Mouse (Mus musculus) forebrain, embryonic 11.5 days (tissue): ENCODE measurements around the gene Col6a3. TPM values are rescaled to one million over a fixed set of nuclear protein-coding genes. Genes with fewer than 3 reads are reported as not detected.

Experiments used
- ATAC-seq: fragments of 200-750 bp; cut with Nextera tagmentation; replicated peaks from 2 replicates; pipeline ENCODE4 v1.8.0; 2017; ENCODE audit warnings: moderate TSS enrichment; ENCODE audit not compliant: low FRiP score
- DNase-seq: peaks from one replicate; pipeline ENCODE4 v3.0.0-alpha.2; 2017; ENCODE audit warnings: low spot score
- H3K27ac ChIP-seq: fragments of 300-500 bp; sonication (generic); 2 replicates; pipeline ENCODE4 v1.5.1; 2014; ENCODE audit warnings: low read depth, low read length
- H3K27me3 ChIP-seq: fragments of 300-500 bp; sonication (generic); 2 replicates; pipeline ENCODE4 v1.6.1; 2014; ENCODE audit warnings: mild to moderate bottlenecking, low read length, mixed read lengths; ENCODE audit not compliant: control insufficient read depth, insufficient read depth
- H3K36me3 ChIP-seq: fragments of 300-500 bp; sonication (generic); 2 replicates; pipeline ENCODE4 v1.6.1; 2014; ENCODE audit warnings: mild to moderate bottlenecking, low read length, moderate library complexity, mixed read lengths; ENCODE audit not compliant: control insufficient read depth, insufficient read depth
- H3K4me1 ChIP-seq: fragments of 300-500 bp; sonication (generic); replicated peaks from 2 replicates; pipeline ENCODE4 v1.6.1; 2014; ENCODE audit warnings: low read length, mixed read lengths; ENCODE audit not compliant: control insufficient read depth, insufficient read depth
- H3K4me2 ChIP-seq: fragments of 300-500 bp; sonication (generic); 2 replicates; pipeline ENCODE4 v1.6.1; 2014; ENCODE audit warnings: low read depth, mild to moderate bottlenecking, low read length, moderate library complexity, mixed read lengths; ENCODE audit not compliant: severe bottlenecking
- H3K4me3 ChIP-seq: fragments of 300-500 bp; sonication (generic); 2 replicates; pipeline ENCODE4 v1.5.1; 2014; ENCODE audit warnings: low read depth, low read length
- H3K9ac ChIP-seq: fragments of 300-500 bp; sonication (generic); 2 replicates; pipeline ENCODE4 v1.6.1; 2014; ENCODE audit warnings: low read length
- H3K9me3 ChIP-seq: fragments of 300-500 bp; sonication (generic); 2 replicates; pipeline ENCODE4 v1.6.1; 2016; ENCODE audit warnings: low read length, mixed read lengths; ENCODE audit not compliant: control insufficient read depth
- WGBS: fragments of 180-500 bp; shearing (Covaris S2); extraction: QIAGEN DNeasy Blood & Tissue Kit; methylation state at CpG from one replicate; pipeline ENCODE4 v1.1.7; 2014; 5-methylcytosine and 5-hydroxymethylcytosine counted together
- polyA plus RNA-seq: library from polyadenylated mRNA; unstranded; fragments of >200 nt; fragmentation: Nextera tagmentation; extraction: Ambion mirVana; gene quantifications from 2 replicates; pipeline ENCODE4 v1.2.1, GENCODE M21; 2014

Gene Col6a3
- polyA plus RNA-seq: 6.3 and 7.6 TPM in 2 replicates

- H3K4me3 ChIP-seq: no peak within 1 kb of the TSS
- no peak within 1 kb of the TSS for H3K9ac ChIP-seq
- no peaks in the 10 kb centered on the region for H3K9me3 ChIP-seq
- WGBS: 58% methylated on average over 4 of the region's 4 CpGs
- H3K36me3 ChIP-seq: no peaks in the 10 kb centered on the region
- H3K27ac ChIP-seq: no peak within 1 kb of the TSS
- no peak within 1 kb of the TSS for H3K4me2 ChIP-seq
- no peaks in the 10 kb centered on the region for H3K27me3 ChIP-seq
- ATAC-seq: no peak
- DNase-seq: no peak
- H3K4me1 ChIP-seq: no peaks in the 10 kb centered on the region
Measured at GRCm38 (mm10) chr1:90843836-90844235, at the start of gene Col6a3. Gene Col6a3 (minus strand): TSS chr1:90843971.

GRCm38 (mm10) chr1:90885771-90886460 is 42.1 kb upstream of the Col6a3 start:
- H3K9ac ChIP-seq: no peak overlapping the region
- no peak overlapping the region for H3K27ac ChIP-seq
- no peak overlapping the region for H3K4me2 ChIP-seq
- H3K4me1 ChIP-seq: no peaks in the 10 kb centered on the region
- ATAC-seq (no peak), DNase-seq (no peak)
- H3K27me3 ChIP-seq: no peaks in the 10 kb centered on the region
- no peaks in the 10 kb centered on the region for H3K36me3 ChIP-seq
- H3K9me3 ChIP-seq: no peaks in the 10 kb centered on the region
- H3K4me3 ChIP-seq: no peak overlapping the region
- 64% methylated on average over 5 of the region's 6 CpGs for WGBS

DNA sequence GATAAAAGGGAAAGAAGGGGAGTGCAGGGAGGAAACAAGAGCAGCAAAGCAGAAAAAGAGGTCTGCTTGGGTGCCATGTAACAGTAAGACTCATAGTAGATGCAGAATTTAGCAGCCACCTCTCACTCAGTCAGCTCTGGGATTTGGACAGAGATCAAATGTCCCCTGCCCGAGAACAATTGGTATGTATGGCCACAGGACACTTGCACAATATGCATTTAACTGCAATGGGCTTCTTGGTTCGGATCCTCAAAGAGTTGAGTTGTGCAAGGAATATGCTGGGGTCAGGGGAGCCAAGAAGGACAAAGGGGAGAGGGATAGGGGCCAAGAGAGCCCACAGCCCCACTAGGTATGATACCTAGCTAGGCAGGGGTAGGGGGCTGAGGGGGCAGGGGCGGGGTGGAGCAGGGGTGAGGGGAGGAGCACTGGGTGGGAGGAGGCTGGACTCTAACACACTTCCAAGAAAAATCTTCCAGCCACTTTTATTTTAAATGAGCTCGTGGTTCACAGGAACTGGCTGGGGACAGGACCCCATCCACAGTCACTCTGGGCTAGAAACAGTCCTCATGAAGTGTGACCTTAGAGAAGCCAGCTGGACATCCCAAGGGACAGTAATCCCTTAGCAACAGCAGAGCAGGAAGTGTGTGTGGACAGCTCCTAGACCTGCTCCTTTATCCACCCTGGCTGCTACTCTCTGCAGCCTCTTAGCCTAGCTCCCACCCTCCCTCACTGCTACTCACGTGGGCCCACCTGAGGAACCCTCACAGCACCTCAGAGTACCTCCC is 32.9 kb upstream of the Col6a3 start:
- no peak overlapping the region for H3K27ac ChIP-seq
- H3K4me2 ChIP-seq: no peak overlapping the region
- H3K27me3 ChIP-seq: no peaks in the 10 kb centered on the region
- H3K9me3 ChIP-seq: no peaks in the 10 kb centered on the region; the same call in 1 of the 2 replicates
- ATAC-seq (no peak), DNase-seq (no peak)
- H3K4me3 ChIP-seq: no peak overlapping the region
- no peaks in the 10 kb centered on the region for H3K36me3 ChIP-seq
- no peaks in the 10 kb centered on the region for H3K4me1 ChIP-seq
- H3K9ac ChIP-seq: no peak overlapping the region
- 61% methylated on average over 5 of the region's 5 CpGs for WGBS

DNA sequence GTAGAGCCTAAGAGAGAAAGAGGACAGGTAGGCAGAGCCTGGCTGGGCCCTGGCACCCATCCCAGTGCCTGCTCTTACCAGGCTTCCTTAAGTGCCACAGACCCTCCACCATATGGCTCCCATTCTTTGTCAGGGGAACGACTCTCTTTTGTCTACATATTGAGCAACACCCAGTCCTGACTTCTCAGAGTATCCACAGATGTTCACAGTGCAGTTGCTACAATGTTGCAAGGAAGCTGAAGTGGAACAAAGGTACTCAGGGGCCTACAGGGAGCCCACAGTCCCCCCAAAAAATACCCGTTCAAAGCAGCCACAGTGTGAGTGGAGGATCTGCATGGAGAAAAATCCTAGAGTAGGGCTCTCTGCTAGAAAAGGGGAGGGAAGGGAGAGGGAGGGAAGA is 32.2 kb upstream of the Col6a3 start:
- no peak for ATAC-seq
- no peak for DNase-seq
- no peak overlapping the region for H3K27ac ChIP-seq
- H3K9ac ChIP-seq: no peak overlapping the region
- H3K36me3 ChIP-seq: no peaks in the 10 kb centered on the region
- H3K4me3 ChIP-seq: no peak overlapping the region
- no peaks in the 10 kb centered on the region for H3K4me1 ChIP-seq
- H3K4me2 ChIP-seq: no peak overlapping the region
- WGBS: 69% methylated on average over 2 of the region's 2 CpGs
- H3K27me3 ChIP-seq: no peaks in the 10 kb centered on the region
- H3K9me3 ChIP-seq: no peaks in the 10 kb centered on the region; the same call in 1 of the 2 replicates

GRCm38 (mm10) chr1:90875371-90875770 is 31.6 kb upstream of the Col6a3 start:
- 88% methylated on average over 8 of the region's 8 CpGs for WGBS
- H3K27me3 ChIP-seq: no peaks in the 10 kb centered on the region
- no peak overlapping the region for H3K4me3 ChIP-seq
- H3K4me1 ChIP-seq: no peaks in the 10 kb centered on the region
- ATAC-seq: no peak
- no peak overlapping the region for H3K27ac ChIP-seq
- H3K9ac ChIP-seq: no peak overlapping the region
- no peaks in the 10 kb centered on the region; the same call in 1 of the 2 replicates for H3K9me3 ChIP-seq
- H3K36me3 ChIP-seq: no peaks in the 10 kb centered on the region
- no peak overlapping the region for H3K4me2 ChIP-seq
- no peak for DNase-seq

DNA sequence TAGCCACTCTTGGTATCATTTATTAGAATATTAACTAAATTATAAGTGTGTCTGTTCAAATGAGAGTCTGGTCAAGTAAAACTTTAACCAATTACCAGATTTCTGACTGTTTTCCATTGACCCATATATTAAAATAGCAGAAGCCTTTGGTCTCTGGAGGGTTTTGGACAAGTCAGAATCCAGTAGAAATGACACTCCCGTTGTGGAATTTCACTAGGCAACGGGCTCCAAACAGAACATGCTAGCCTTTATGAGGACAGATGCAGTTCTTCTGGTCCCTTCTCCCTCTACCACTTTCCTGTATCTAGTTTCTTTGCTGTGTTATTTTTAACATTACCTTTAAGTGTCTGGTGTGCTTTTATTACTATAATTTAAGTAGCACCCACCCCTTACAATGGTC is 26.8 kb upstream of the Col6a3 start:
- ATAC-seq: no peak
- 93% methylated on average over 2 of the region's 2 CpGs for WGBS
- H3K4me3 ChIP-seq: no peak overlapping the region

DNA sequence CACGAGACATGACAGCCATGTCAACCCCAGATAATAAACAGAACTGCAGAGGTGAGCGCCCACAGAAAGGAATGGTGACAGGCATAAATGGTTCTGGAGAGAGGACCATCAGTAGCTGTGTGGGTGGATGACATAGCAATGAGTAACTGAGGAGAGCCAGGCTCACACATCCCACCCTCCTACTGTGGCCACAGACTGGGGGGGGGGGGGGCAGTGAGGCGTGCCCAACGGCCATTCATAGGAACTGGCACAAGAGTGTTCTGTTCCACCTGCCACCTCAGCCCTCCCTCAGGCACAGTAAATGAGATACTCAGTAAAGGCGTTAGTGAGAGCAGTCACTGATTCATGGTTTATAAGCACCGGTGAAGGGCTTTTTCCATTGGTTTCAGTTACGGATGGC is 23.0 kb upstream of the Col6a3 start:
- H3K9ac ChIP-seq: no peak overlapping the region
- no peaks in the 10 kb centered on the region for H3K36me3 ChIP-seq
- no peak for ATAC-seq
- H3K4me3 ChIP-seq: no peak overlapping the region
- no peak for DNase-seq
- no peaks in the 10 kb centered on the region; the same call in 1 of the 2 replicates for H3K9me3 ChIP-seq
- 87% methylated on average over 7 of the region's 7 CpGs for WGBS
- H3K27me3 ChIP-seq: no peaks in the 10 kb centered on the region
- no peak overlapping the region for H3K27ac ChIP-seq
- no peaks in the 10 kb centered on the region for H3K4me1 ChIP-seq
- H3K4me2 ChIP-seq: no peak overlapping the region

More for the DNA sequence above, 26.8 kb upstream of the Col6a3 start:
- no peaks in the 10 kb centered on the region for H3K27me3 ChIP-seq
- no peak overlapping the region for H3K4me2 ChIP-seq
- no peak overlapping the region for H3K27ac ChIP-seq
- H3K4me1 ChIP-seq: no peaks in the 10 kb centered on the region
- no peak overlapping the region for H3K9ac ChIP-seq
- DNase-seq: no peak
- no peaks in the 10 kb centered on the region; the same call in 1 of the 2 replicates for H3K9me3 ChIP-seq
- H3K36me3 ChIP-seq: no peaks in the 10 kb centered on the region

- Histone ChIP-seq H3K36me3 (no peaks in the 10 kb centered on the region), H3K9me3 (no peaks in the 10 kb centered on the region), H3K4me1 (no peaks in the 10 kb centered on the region), H3K9ac (no peak overlapping the region), H3K27me3 (no peaks in the 10 kb centered on the region), H3K4me3 (no peak overlapping the region), H3K27ac (no peak overlapping the region), H3K4me2 (no peak overlapping the region)
- 77% methylated on average over 5 of the region's 5 CpGs for WGBS
- ATAC-seq (no peak), DNase-seq (no peak)
Measured at GRCm38 (mm10) chr1:90855880-90856279, 12.1 kb upstream of the Col6a3 start.
